Mouse (Mus musculus): ENCODE data around the gene Upk3bl. TPM values are rescaled to one million over a fixed set of nuclear protein-coding genes. Genes with fewer than 3 reads are reported as not detected.
A peak's percentile ranks its signal among the peaks of the same experiment; 100 is the strongest.

The Upk3bl gene
- polyA plus RNA-seq, 1 experiment from 2014 or later, result not detected

DNA sequence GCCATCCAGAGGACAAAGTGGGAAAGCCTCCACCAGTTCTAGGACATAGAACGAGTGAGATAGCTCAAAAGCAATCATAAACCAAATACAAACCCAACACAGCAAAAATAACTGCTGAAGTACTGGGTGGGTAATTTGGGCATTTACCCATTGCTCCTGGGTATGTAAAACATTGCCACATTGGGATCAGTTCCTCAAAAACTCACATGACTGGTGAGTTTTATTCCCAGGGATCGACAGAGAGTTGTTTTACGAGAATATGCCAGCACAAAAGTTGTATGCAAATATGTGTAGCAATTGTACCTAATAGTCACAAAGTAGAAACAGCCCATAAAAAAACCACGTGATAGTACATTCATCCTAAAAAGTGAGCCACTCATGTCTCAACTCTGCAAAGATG lies 19.4 kb upstream of the Upk3bl start:
- peaks cover 3% of the 10 kb centered on the region; the same call in 1 of the 2 replicates for H3K4me1 ChIP-seq (ENCODE audit: insufficient read depth)
- ATAC-seq (no peak), DNase-seq (no peak)
- no peaks in the 10 kb centered on the region for H3K9me3 ChIP-seq (ENCODE audit: low read length)
- WGBS (ENCODE audit: insufficient replicate concordance), result 60% methylated on average over 4 of the region's 4 CpGs
- peaks cover 8% of the 10 kb centered on the region; the same call in 1 of the 2 replicates for H3K36me3 ChIP-seq (replicated peaks; ENCODE audit: insufficient read depth, low read length)
- no peak overlapping the region for H3K9ac ChIP-seq (replicated peaks)
- H3K4me2 ChIP-seq (ENCODE audit: low read depth, low read length), result no peak overlapping the region
- no peak overlapping the region for H3K4me3 ChIP-seq (ENCODE audit: low read depth, low read length)
- TF ChIP-seq EP300 (IDR thresholded peaks at IDR 0.05; ENCODE audit: low read depth), result no peak
- TF ChIP-seq CTCF (IDR thresholded peaks at IDR 0.05; ENCODE audit: low read depth), result no peak
- no peaks in the 10 kb centered on the region for H3K27me3 ChIP-seq (ENCODE audit: insufficient read depth, low read length)
- H3K27ac ChIP-seq (ENCODE audit: low read depth), result no peak overlapping the region

DNA sequence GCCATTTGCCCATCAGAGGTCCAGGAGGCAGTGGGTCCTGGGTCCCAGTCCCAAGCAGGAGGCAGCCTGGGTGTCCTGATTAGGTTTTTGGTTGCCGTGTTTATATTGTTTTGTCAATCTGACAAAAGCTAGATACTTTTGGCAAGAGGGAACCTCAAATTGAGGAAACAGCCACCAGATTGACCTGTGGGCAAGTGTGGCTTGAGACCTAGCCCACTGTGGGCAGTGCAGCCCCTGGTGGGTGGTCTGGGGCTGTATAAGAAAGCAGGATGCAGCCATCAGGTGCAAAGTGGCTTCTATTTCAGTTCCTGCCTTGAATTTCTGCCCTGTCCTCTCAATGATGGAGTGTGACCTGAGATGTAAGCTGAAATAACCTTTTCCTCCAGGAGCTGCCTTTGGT lies 19.0 kb upstream of the Upk3bl start:
- WGBS (ENCODE audit: insufficient replicate concordance), result 59% methylated on average over 1 of the region's 1 CpGs

DNA sequence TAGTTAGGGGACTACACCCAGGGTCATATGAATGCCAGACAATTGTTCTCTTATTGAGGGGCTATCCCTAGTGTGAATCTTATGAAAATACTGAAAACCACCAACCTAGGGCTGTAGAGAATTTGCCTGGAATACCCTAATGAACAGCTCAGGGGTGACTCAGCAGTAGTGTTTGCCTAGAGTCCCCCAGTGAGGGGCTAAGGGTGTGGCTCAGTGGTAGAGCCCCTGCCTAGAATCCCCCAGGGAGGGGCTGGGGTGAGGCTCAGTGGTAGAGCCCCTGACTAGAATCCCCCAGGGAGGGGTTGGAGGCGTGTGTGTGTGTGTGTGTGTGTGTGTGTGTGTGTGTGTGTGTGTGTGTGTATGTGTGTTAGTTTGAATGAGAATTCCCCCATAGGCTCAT lies 17.6 kb upstream of the Upk3bl start:
- no peak overlapping the region for H3K27ac ChIP-seq (ENCODE audit: low read depth)
- peaks cover 10% of the 10 kb centered on the region; the same call in 1 of the 2 replicates for H3K4me1 ChIP-seq (ENCODE audit: insufficient read depth)
- DNase-seq (no peak), ATAC-seq (no peak)
- H3K4me2 ChIP-seq (ENCODE audit: low read depth, low read length), result no peak overlapping the region
- no peaks in the 10 kb centered on the region for H3K27me3 ChIP-seq (ENCODE audit: insufficient read depth, low read length)
- TF ChIP-seq CTCF (IDR thresholded peaks at IDR 0.05; ENCODE audit: low read depth), result no peak
- TF ChIP-seq EP300 (IDR thresholded peaks at IDR 0.05; ENCODE audit: low read depth), result no peak
- no peaks in the 10 kb centered on the region for H3K9me3 ChIP-seq (ENCODE audit: low read length)
- H3K4me3 ChIP-seq (ENCODE audit: low read depth, low read length), result no peak overlapping the region
- H3K9ac ChIP-seq (replicated peaks), result no peak overlapping the region
- WGBS (ENCODE audit: insufficient replicate concordance), result 60% methylated on average over 1 of the region's 1 CpGs
- H3K36me3 ChIP-seq (replicated peaks; ENCODE audit: insufficient read depth, low read length), result 0 out of 2 replicates have a peak, but pooled peaks cover 5% of the 10 kb centered on the region

More for the DNA sequence above, 19.0 kb upstream of the Upk3bl start:
- no peaks in the 10 kb centered on the region for H3K9me3 ChIP-seq (ENCODE audit: low read length)
- H3K4me3 ChIP-seq (ENCODE audit: low read depth, low read length), result no peak overlapping the region
- no peak for TF ChIP-seq EP300 (IDR thresholded peaks at IDR 0.05; ENCODE audit: low read depth)
- no peak for TF ChIP-seq CTCF (IDR thresholded peaks at IDR 0.05; ENCODE audit: low read depth)
- H3K36me3 ChIP-seq (replicated peaks; ENCODE audit: insufficient read depth, low read length), result peaks cover 5% of the 10 kb centered on the region; the same call in 1 of the 2 replicates
- H3K27me3 ChIP-seq (ENCODE audit: insufficient read depth, low read length), result no peaks in the 10 kb centered on the region
- DNase-seq, result no peak
- H3K9ac ChIP-seq (replicated peaks), result no peak overlapping the region
- ATAC-seq, result no peak
- no peak overlapping the region for H3K27ac ChIP-seq (ENCODE audit: low read depth)
- H3K4me1 ChIP-seq (ENCODE audit: insufficient read depth), result peaks cover 6% of the 10 kb centered on the region; the same call in 1 of the 2 replicates
- no peak overlapping the region for H3K4me2 ChIP-seq (ENCODE audit: low read depth, low read length)

DNA sequence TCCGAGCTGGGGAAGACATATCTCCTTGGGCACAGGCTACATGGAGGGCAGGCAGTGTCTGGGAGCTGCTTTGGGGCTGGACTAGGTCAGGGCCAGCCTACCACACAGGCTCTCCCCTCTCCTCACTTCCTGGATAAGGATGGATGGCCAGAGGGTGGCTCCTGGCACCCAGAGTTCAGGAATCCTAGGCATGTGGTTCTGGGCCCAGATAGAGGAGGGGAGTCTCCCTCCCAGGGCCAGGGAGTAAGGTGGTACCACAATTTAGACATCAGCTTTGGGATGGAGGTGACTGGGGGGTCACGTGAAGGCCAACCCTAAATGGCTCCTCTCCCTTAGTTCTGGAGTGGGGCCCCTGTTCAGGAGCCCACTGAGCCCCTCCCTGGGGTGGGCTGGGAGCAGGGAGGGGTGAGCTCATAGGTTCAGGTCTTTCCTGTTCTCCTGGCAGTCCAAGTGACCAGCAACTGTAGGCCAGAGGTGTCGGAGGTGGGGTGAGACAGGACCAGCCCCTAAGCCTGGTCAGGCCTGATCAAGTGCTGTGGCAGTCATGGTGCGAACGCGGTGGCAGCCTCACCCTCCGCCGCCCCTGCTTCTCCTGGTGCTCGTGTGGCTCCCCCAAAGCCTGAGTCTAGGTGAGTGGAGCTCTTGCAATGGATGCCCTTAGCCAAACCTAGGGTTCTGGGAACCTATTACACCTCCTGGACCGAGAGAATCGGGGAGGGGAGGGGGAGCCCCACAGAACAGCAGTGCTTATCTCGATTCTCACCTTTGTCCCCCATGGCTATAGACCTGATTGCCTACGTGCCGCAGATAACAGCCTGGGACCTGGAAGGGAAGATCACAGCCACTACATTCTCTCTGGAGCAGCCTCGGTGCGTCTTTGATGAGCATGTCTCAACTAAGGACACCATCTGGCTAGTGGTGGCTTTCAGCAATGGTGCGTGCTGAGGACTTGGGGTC lies 15.8 kb upstream of the Upk3bl start, which contains the start of gene Upk3b:
Upk3b (plus strand) TSS at position 239 of the 957 bp plus-strand sequence.
- Histone ChIP-seq H3K36me3 (replicated peaks; ENCODE audit: insufficient read depth, low read length) (no peaks in the 10 kb centered on the region), H3K9ac (replicated peaks) (no peak within 1 kb of the TSS), H3K4me2 (ENCODE audit: low read depth, low read length) (no peak within 1 kb of the TSS), H3K9me3 (ENCODE audit: low read length) (no peaks in the 10 kb centered on the region), H3K4me3 (ENCODE audit: low read depth, low read length) (no peak within 1 kb of the TSS), H3K27me3 (ENCODE audit: insufficient read depth, low read length) (no peaks in the 10 kb centered on the region), H3K4me1 (ENCODE audit: insufficient read depth) (peaks cover 10% of the 10 kb centered on the region; the same call in 1 of the 2 replicates), H3K27ac (ENCODE audit: low read depth) (no peak within 1 kb of the TSS)
- peak; percentile 35; the same call in 1 of the 2 replicates for ATAC-seq
- no peak for DNase-seq
- no peak for TF ChIP-seq EP300 (IDR thresholded peaks at IDR 0.05; ENCODE audit: low read depth)
- TF ChIP-seq CTCF (IDR thresholded peaks at IDR 0.05; ENCODE audit: low read depth), result no peak
- 58% methylated on average over 17 of the region's 17 CpGs for WGBS (ENCODE audit: insufficient replicate concordance)

DNA sequence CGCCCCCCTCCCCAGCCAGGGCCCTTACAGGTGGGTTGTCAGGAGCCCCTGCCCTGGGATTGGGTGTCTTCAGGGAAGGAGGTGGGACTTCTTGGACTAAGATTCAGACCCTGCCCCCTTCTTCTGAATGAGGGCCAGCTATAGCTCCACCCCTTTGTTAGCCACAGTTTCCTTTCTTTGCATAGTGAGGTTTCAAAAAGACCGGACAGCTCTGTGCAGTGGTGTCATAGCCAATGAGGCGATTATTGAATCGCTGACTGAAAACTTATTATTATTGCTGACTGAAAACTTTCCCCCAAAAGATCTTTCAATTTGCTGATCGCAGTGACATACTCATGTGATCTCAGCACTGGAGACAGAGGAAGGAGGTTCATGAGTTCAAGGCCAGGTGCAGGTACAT lies 14.1 kb upstream of the Upk3bl start:
- H3K27me3 ChIP-seq (ENCODE audit: insufficient read depth, low read length), result no peaks in the 10 kb centered on the region
- peaks cover 10% of the 10 kb centered on the region; the same call in 1 of the 2 replicates for H3K4me1 ChIP-seq (ENCODE audit: insufficient read depth)
- H3K4me3 ChIP-seq (ENCODE audit: low read depth, low read length), result no peak overlapping the region
- 18% methylated on average over 5 of the region's 5 CpGs for WGBS (ENCODE audit: insufficient replicate concordance)
- H3K36me3 ChIP-seq (replicated peaks; ENCODE audit: insufficient read depth, low read length), result no peaks in the 10 kb centered on the region
- no peak overlapping the region for H3K27ac ChIP-seq (ENCODE audit: low read depth)
- TF ChIP-seq EP300 (IDR thresholded peaks at IDR 0.05; ENCODE audit: low read depth), result no peak
- TF ChIP-seq CTCF (IDR thresholded peaks at IDR 0.05; ENCODE audit: low read depth), result no peak
- H3K4me2 ChIP-seq (ENCODE audit: low read depth, low read length), result no peak overlapping the region
- H3K9me3 ChIP-seq (ENCODE audit: low read length), result no peaks in the 10 kb centered on the region
- DNase-seq (no peak), ATAC-seq (no peak)
- no peak overlapping the region for H3K9ac ChIP-seq (replicated peaks)

DNA sequence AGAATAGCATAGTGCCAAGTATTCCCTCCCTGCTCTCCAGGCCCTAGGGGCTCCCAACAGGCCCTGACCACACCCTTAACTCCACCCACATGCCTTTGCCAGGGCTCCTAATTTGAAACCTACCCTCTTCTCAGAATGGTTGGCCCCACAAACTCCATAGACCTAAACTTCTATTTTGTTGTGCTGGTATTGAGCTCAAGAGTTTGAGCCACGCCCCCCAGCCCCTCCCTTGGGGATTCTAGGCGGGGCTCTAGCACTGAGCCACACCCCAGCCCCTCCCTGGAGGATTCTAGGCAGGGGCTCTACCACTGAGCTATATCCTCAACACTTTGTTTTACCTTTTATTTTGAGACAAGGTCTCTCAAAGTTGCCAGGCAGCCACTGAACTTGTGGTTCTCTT lies 13.0 kb upstream of the Upk3bl start:
- Histone ChIP-seq H3K27me3 (ENCODE audit: insufficient read depth, low read length) (no peaks in the 10 kb centered on the region), H3K36me3 (replicated peaks; ENCODE audit: insufficient read depth, low read length) (no peaks in the 10 kb centered on the region), H3K4me1 (ENCODE audit: insufficient read depth) (peaks cover 10% of the 10 kb centered on the region; the same call in 1 of the 2 replicates), H3K9ac (replicated peaks) (no peak overlapping the region), H3K9me3 (ENCODE audit: low read length) (no peaks in the 10 kb centered on the region), H3K4me3 (ENCODE audit: low read depth, low read length) (no peak overlapping the region), H3K27ac (ENCODE audit: low read depth) (no peak overlapping the region), H3K4me2 (ENCODE audit: low read depth, low read length) (no peak overlapping the region)
- DNase-seq, result peak; percentile 39
- 50% methylated on average over 2 of the region's 2 CpGs for WGBS (ENCODE audit: insufficient replicate concordance)
- ATAC-seq, result no peak
- TF ChIP-seq CTCF (IDR thresholded peaks at IDR 0.05; ENCODE audit: low read depth) (no peak), EP300 (IDR thresholded peaks at IDR 0.05; ENCODE audit: low read depth) (no peak)

All from liver, postnatal 0 days (tissue).